Mouse (Mus musculus) brown adipose tissue, adult 24 weeks (tissue): Measurements from ENCODE around the gene Sik1. TPM values are rescaled to one million over a fixed set of nuclear protein-coding genes. Genes with fewer than 3 reads are reported as not detected.
A peak's percentile ranks its signal among the peaks of the same experiment; 100 is the strongest.

Source experiments
- H3K27ac ChIP-seq: fragments of 200-500 bp; replicated peaks from 2 replicates; pipeline ENCODE4 v1.5.1; 2012; ENCODE audit warnings: low read depth, mild to moderate bottlenecking, low read length
- H3K4me1 ChIP-seq: fragments of 200-500 bp; 2 replicates; pipeline ENCODE4 v1.6.1; 2012; ENCODE audit warnings: low read length, mixed read lengths; ENCODE audit not compliant: control insufficient read depth, insufficient read depth, insufficient read length
- H3K4me3 ChIP-seq: fragments of 200-500 bp; 2 replicates; pipeline ENCODE4 v1.5.1; 2012; ENCODE audit warnings: low read depth, mild to moderate bottlenecking, low read length, moderate library complexity; ENCODE audit not compliant: insufficient read depth
- polyA plus RNA-seq: library from polyadenylated mRNA; stranded (reverse); fragments of >200 nt; gene quantifications from 2 replicates; pipeline ENCODE4 v1.2.4, GENCODE M21; 2012; ENCODE audit not compliant: missing spikeins, insufficient read depth, insufficient read length

Sik1 gene
- polyA plus RNA-seq, 1 experiment: 39.2 TPM

DNA sequence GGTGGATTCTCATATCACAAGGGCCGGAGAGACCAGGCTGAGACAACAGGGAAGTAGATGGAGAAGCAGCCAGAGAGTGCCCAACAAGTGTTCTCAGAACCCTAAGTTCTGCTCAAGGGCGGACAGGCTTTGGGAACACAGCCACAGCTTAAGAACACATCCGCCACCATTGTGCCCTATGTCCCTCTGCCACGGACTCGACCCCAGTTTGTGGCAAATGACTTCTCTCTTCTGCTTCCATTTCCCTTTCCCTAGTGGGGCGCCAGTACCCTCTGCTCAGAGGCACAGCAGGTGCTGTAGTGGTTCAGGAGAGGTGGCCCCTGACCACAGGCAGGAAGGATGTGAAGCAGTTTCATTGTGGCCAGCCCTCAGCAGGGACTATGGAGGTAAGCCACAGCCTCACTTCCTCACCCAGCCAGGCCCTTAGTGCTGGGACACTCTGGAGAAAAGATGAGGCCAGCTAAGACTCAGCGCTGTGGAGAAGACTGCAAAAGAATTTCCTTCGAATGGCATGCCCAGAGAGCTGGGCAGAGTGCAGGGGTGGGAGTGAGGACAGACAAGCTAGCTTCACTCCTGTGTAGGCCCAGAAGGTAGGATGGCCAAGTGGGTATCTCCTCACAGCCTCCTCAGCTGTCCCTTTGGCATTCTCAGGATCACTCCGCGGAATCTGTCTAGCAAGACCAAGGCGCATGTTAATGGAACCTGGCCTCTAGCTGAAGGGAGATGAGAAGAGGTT is 19.9 kb downstream of the Sik1 start:
- Histone ChIP-seq H3K27ac (0 out of 2 replicates have a peak overlapping the region, but pooled peaks have one; percentile 45), H3K4me1 (peaks cover 18% of the 10 kb centered on the region), H3K4me3 (no peak overlapping the region)

DNA sequence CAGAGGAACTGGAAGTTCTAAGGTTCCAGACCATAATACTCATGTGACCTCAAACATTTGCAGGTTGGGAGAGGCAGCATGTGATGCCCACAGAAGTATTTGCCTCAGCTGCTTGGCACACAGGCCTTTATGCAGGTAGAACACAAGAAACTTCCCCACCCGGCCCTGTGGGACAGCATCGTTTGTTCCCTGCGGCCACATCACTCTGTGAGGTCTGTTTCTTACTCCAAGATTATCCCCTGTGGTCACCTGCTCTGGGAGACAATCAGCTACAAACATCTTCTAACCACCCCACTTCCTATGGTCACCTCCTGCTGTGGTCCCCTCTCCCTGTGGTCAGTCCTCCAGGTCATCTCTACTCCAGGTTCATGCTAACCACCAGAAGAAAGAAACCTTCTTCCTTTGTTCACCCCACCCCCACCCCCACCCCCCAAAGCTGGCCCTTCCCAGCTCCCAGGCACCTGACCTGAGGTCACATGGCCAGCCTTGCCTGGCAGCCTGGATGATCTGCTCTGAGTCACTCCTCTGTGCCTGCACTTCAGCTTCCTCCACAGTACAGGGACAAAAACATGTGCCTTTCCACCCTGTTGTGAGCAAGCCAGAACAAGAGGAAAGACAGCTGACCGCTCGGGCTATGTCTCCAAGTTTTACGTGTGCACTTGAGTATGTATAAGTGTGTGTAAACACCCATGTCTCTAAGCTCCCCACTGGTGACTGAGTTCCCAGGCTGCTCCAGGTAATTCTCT is 21.1 kb downstream of the Sik1 start:
- Histone ChIP-seq H3K4me1 (peaks cover 23% of the 10 kb centered on the region), H3K4me3 (no peak overlapping the region), H3K27ac (peak overlapping the region; percentile 45)

DNA sequence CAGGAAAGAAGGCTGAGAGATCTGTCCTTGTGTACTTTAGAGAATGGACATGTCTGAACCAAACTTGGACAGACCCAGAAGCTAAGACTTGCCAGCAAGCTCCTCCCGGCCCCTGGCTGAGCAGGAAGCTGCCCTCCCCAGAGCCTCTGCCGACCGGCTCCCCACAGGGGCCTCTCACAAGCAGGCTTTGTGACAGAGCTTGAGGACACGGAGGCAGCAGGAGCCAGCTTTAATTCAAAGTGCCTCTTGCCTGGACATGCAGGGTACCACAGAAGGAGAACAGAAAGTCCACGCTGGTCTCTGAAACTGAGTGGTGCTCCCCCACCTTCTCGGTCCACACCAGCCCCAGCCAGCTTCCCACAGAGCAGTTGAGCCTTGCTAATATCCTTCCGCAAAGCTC is 21.9 kb downstream of the Sik1 start:
- peaks cover 23% of the 10 kb centered on the region for H3K4me1 ChIP-seq
- no peak overlapping the region for H3K4me3 ChIP-seq
- H3K27ac ChIP-seq: no peak overlapping the region

- peaks cover 34% of the 10 kb centered on the region for H3K4me1 ChIP-seq
- no peak overlapping the region for H3K4me3 ChIP-seq
- H3K27ac ChIP-seq: no peak overlapping the region
Measured at GRCm38 (mm10) chr17:31832577-31832964, 23.0 kb downstream of the Sik1 start.

- Histone ChIP-seq H3K27ac (no peak overlapping the region), H3K4me3 (no peak overlapping the region), H3K4me1 (peaks cover 38% of the 10 kb centered on the region)
Measured at GRCm38 (mm10) chr17:31831866-31832576, 23.6 kb downstream of the Sik1 start.

DNA sequence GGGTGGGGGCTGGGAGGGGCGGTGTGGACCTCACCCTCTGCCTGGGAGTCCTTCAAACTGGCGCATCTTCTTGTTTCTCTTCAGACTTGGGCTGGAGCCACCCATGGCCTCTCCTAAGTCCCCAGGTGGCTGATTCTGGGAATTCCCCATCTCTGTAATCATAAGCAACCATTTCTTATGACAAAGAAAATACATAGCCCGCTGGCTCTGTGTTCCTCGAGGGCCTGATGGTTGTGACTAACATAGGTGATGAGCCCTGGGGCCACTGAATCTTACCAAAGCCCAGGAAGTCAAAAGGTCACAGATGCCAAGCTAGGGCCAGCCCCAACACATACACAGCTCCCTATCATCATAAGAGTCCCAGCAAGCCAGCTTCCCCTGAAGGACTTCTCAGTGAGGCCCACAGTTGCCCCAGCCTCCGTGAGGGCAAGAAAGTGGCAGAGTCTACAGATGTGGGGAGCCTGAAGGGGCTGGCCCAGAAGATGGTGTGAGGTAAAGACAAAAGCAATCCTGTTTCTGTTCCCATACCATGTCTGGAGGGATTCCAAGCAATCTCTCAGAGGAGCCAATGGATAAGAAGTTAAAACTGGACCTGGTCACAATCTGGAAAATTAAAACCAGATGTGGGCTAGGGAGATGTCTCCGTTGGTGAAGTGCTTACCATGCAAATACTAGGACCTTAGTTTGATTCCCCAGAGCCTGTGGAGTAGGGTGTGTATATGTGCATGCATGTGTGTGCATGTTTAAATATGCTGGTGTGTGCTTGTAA is 24.3 kb downstream of the Sik1 start:
- H3K4me1 ChIP-seq: peaks cover 45% of the 10 kb centered on the region
- no peak overlapping the region for H3K27ac ChIP-seq
- H3K4me3 ChIP-seq: no peak overlapping the region

GRCm38 (mm10) chr17:31830506-31831075 is 25.0 kb downstream of the Sik1 start:
- H3K27ac ChIP-seq: no peak overlapping the region
- H3K4me1 ChIP-seq: peaks cover 48% of the 10 kb centered on the region

GRCm38 (mm10) chr17:31828916-31829315 is 26.7 kb downstream of the Sik1 start:
- no peak overlapping the region for H3K27ac ChIP-seq
- H3K4me1 ChIP-seq: peaks cover 37% of the 10 kb centered on the region
- no peak overlapping the region for H3K4me3 ChIP-seq

More at GRCm38 (mm10) chr17:31830506-31831075, 25.0 kb downstream of the Sik1 start:
- H3K4me3 ChIP-seq: no peak overlapping the region

DNA sequence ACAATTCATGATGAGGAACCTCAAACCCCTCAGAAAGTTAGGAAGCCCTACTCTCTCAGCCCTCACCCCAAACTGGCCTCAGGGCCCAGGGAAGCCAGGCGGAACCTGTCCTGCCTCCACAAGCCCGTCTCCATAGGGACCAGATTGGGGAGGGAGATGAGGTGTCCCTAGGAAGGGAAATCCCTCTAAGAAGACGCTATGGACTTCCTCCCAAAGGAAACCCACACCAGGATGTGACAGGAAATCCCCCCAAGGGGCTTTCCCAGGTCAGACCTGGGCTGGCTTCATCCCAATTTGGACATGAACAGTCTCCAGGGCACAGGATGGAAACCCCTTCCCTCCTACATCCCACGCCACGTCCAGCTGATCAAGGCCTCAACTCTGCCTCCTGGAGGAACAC is 27.5 kb downstream of the Sik1 start:
- Histone ChIP-seq H3K4me1 (peaks cover 35% of the 10 kb centered on the region), H3K4me3 (no peak overlapping the region), H3K27ac (peak overlapping the region; percentile 69)

DNA sequence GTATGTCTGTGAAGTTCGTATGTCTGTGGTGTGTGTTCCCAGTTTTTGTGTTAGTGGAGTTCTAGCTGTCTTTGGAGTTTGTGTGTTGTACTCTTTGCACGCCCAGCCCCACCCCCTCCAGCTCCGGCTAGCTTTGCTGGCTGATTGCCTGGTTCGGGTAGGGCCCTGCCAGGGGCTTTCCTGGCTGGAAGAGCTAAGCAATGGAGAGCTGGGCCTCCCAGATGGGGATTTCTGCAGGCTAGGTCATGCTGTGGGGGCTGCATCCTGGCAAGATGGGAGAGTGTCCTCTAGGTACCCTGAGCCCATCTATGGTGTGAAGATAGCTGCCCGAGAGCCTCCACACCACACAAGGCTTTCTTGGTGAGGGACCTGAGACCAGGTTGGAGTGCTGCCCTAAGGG is 28.4 kb downstream of the Sik1 start:
- H3K27ac ChIP-seq: peak overlapping the region; percentile 69
- H3K4me1 ChIP-seq: peaks cover 35% of the 10 kb centered on the region
- H3K4me3 ChIP-seq: no peak overlapping the region

DNA sequence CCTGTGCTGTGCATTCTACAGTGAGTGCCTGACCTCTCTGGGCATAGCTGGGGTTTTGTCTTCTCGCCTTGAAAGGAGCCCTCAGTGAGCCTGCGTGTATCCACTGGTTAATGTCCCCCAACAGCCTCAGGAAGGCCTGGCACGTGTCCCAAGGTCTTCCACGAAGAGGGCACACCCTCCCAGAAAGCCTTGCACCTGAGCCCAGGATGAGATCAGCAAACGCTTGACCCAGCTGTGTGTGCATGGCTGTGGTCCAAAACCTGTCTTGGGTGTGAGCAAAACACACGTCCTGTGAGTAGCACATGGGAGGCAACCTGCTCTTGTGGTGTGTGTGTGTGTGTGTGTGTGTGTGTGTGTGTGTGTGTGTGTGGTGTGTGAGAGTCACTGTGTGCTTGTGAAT is 28.9 kb downstream of the Sik1 start:
- H3K27ac ChIP-seq: peak overlapping the region; percentile 28
- peaks cover 36% of the 10 kb centered on the region for H3K4me1 ChIP-seq
- H3K4me3 ChIP-seq: no peak overlapping the region

DNA sequence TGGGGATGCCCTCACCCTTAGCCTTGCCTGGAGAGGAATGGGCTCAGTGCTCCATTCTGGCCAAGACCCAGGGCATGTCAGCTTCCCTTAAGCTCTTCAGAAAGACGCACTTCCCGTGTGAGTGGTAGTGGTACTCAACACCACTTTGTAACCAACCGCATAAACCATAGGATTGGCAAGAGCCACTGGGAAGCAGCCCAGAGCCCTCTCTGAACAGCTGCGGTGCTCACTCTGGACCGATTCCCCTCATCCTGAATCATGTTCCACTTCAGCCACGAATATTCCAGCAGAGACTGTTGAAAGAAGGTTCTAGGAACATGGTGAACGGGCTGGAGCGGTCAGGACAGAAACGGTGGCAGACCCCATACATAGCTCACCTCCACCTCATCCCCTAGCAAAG is 29.9 kb downstream of the Sik1 start:
- Histone ChIP-seq H3K4me3 (no peak overlapping the region), H3K27ac (no peak overlapping the region)

DNA sequence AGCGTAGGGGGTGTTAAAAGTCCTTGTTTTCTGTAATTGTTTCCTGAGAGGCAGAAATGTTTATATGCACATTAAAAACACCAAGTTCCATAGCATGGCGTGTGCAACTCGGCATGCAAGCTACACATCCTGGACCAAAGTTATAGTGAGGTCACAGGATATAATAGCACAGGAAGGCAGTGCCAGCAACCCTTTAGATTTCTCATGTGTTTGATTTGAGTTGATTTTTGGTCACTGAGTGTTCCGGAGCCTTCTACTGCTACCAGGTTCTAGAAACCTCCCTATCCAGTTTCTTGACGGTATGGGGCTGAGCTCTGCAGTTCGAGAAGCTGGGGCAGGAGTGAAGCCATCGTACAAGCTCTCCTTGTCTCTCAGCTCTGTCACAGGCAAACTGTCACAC is 30.8 kb downstream of the Sik1 start:
- H3K4me1 ChIP-seq: peaks cover 30% of the 10 kb centered on the region
- H3K27ac ChIP-seq: no peak overlapping the region
- no peak overlapping the region for H3K4me3 ChIP-seq

More for the DNA sequence above, 29.9 kb downstream of the Sik1 start:
- H3K4me1 ChIP-seq: peaks cover 33% of the 10 kb centered on the region

- Histone ChIP-seq H3K4me3 (no peak overlapping the region), H3K4me1 (peaks cover 6% of the 10 kb centered on the region), H3K27ac (no peak overlapping the region)
Measured at GRCm38 (mm10) chr17:31821136-31821933, 34.3 kb downstream of the Sik1 start.
